Mouse (Mus musculus): ENCODE results near the gene Olfr1240. TPM values are rescaled to one million over a fixed set of nuclear protein-coding genes. Genes with fewer than 3 reads are reported as not detected.

Gene Olfr1240
- not detected for polyA plus RNA-seq (2015; fragmentation: Illumina TruSeq; extraction: RNeasy Lipid Tissue Mini Kit (QIAGEN cat#74804); ENCODE audit: insufficient read depth, low read depth, low replicate concordance)

DNA sequence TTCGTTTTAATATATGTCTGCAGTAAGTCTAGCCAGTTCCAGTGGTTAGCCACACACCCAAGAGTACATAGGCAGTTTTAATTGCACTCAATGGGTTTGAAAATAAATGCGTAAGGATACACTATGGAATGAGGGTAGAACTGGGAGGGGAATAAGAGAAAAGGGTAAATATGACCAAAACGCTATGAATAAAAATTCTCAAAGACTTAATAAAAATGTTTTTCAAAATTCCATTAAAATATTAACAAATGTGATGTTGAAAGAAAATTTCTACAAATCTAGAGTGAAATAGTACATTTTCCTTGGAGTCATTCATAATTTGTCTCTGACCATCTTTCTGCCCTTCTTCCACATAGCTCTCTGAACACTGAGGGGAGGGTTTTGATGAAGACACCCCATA lies at the start of gene Olfr1240:
Gene Olfr1240, minus strand, starts transcription at position 101 of the 400 bp plus-strand sequence.

DNA sequence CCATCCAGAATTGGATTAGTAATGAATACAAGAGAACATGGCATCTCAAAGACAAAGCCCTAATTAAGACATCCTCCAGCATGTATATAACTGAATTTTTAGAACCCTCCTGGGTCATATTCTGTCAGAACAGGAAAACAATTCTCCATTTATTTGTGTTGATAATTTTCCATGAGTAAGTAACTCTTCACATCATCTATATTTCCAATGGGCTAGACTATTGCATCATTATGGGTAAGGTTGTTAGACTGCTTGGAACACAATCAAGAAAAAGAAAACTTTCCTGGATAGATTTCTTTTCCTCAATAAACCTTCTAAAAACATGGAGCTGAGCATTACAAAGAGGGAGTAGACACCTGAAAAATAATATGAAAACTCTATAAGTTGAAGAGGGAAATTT lies 44.2 kb upstream of the Olfr1240 start, which contains the start of gene Olfr1241:
Gene Olfr1241, minus strand, starts transcription at position 101 of the 400 bp plus-strand sequence.

DNA sequence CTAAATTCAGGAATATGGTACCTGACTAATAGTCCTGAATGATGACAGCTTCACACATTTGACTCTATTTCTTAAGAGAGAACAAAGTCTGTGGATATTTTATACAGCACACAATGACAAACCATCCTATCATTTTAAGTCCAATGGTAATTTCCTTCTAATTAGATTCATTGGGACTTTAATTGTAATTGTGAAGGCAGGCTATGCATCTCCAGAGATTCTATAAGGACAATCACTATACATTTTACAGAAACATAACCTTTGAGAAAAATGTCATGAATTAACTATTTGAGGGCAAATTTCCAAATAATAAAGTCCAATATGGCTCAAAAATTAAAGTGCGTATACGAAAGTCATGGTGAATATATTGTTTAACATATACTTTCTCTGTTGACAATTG lies 22.5 kb downstream of the Olfr1240 start, which contains the start of gene Olfr1239:
Gene Olfr1239, minus strand, starts transcription at position 101 of the 400 bp plus-strand sequence.

DNA sequence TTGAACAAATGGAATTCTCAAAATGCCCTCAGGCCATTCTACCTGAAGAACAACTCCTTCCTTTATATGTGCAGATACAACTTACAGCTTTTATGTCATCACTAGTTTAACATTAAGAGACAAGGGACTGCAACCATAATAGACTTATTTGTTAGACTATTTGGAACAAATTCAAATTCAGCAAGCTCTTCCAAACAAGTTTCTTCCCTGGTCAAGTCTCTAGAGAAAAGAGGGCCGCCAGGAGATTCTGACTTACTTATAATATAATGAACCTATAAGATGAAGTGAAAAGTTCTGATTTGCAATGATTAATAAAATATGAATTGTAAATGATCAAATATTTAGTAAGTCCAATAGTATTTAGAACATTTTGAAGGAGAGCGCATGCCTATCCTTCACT lies 33.2 kb downstream of the Olfr1240 start, which contains the start of gene Olfr1238:
Gene Olfr1238, minus strand, starts transcription at position 101 of the 400 bp plus-strand sequence.

Other genes with a start within 250 kb of the Olfr1240 start
- not detected for gene Olfr1226, start 243.0 kb downstream of the Olfr1240 start, polyA plus RNA-seq (2015; fragmentation: Illumina TruSeq; extraction: RNeasy Lipid Tissue Mini Kit (QIAGEN cat#74804); ENCODE audit: insufficient read depth, low read depth, low replicate concordance)
- gene Olfr1228, start 188.9 kb downstream of the Olfr1240 start, polyA plus RNA-seq (2015; fragmentation: Illumina TruSeq; extraction: RNeasy Lipid Tissue Mini Kit (QIAGEN cat#74804); ENCODE audit: insufficient read depth, low read depth, low replicate concordance) = not detected
- gene Olfr1229, start 155.0 kb downstream of the Olfr1240 start, polyA plus RNA-seq (2015; fragmentation: Illumina TruSeq; extraction: RNeasy Lipid Tissue Mini Kit (QIAGEN cat#74804); ENCODE audit: insufficient read depth, low read depth, low replicate concordance) = not detected
- not detected for gene Olfr1230, start 145.7 kb downstream of the Olfr1240 start, polyA plus RNA-seq (2015; fragmentation: Illumina TruSeq; extraction: RNeasy Lipid Tissue Mini Kit (QIAGEN cat#74804); ENCODE audit: insufficient read depth, low read depth, low replicate concordance)
- not detected for gene Olfr1231, start 135.9 kb downstream of the Olfr1240 start, polyA plus RNA-seq (2015; fragmentation: Illumina TruSeq; extraction: RNeasy Lipid Tissue Mini Kit (QIAGEN cat#74804); ENCODE audit: insufficient read depth, low read depth, low replicate concordance)
- gene Olfr1232, start 113.3 kb downstream of the Olfr1240 start, polyA plus RNA-seq (2015; fragmentation: Illumina TruSeq; extraction: RNeasy Lipid Tissue Mini Kit (QIAGEN cat#74804); ENCODE audit: insufficient read depth, low read depth, low replicate concordance) = not detected
- not detected for gene Olfr1233, start 100.6 kb downstream of the Olfr1240 start, polyA plus RNA-seq (2015; fragmentation: Illumina TruSeq; extraction: RNeasy Lipid Tissue Mini Kit (QIAGEN cat#74804); ENCODE audit: insufficient read depth, low read depth, low replicate concordance)
- not detected for gene Olfr1234, start 78.1 kb downstream of the Olfr1240 start, polyA plus RNA-seq (2015; fragmentation: Illumina TruSeq; extraction: RNeasy Lipid Tissue Mini Kit (QIAGEN cat#74804); ENCODE audit: insufficient read depth, low read depth, low replicate concordance)
- gene Olfr1238, start 33.3 kb downstream of the Olfr1240 start, polyA plus RNA-seq (2015; fragmentation: Illumina TruSeq; extraction: RNeasy Lipid Tissue Mini Kit (QIAGEN cat#74804); ENCODE audit: insufficient read depth, low read depth, low replicate concordance) = not detected
- gene Olfr1239, start 22.6 kb downstream of the Olfr1240 start, polyA plus RNA-seq (2015; fragmentation: Illumina TruSeq; extraction: RNeasy Lipid Tissue Mini Kit (QIAGEN cat#74804); ENCODE audit: insufficient read depth, low read depth, low replicate concordance) = not detected
- not detected for gene Olfr1241, start 44.1 kb upstream of the Olfr1240 start, polyA plus RNA-seq (2015; fragmentation: Illumina TruSeq; extraction: RNeasy Lipid Tissue Mini Kit (QIAGEN cat#74804); ENCODE audit: insufficient read depth, low read depth, low replicate concordance)
- not detected for gene Olfr1242, start 55.3 kb upstream of the Olfr1240 start, polyA plus RNA-seq (2015; fragmentation: Illumina TruSeq; extraction: RNeasy Lipid Tissue Mini Kit (QIAGEN cat#74804); ENCODE audit: insufficient read depth, low read depth, low replicate concordance)
- gene Olfr1243, start 88.5 kb upstream of the Olfr1240 start, polyA plus RNA-seq (2015; fragmentation: Illumina TruSeq; extraction: RNeasy Lipid Tissue Mini Kit (QIAGEN cat#74804); ENCODE audit: insufficient read depth, low read depth, low replicate concordance) = not detected
- not detected for gene Olfr1245, start 135.4 kb upstream of the Olfr1240 start, polyA plus RNA-seq (2015; fragmentation: Illumina TruSeq; extraction: RNeasy Lipid Tissue Mini Kit (QIAGEN cat#74804); ENCODE audit: insufficient read depth, low read depth, low replicate concordance)
- not detected for gene Olfr1246, start 150.2 kb upstream of the Olfr1240 start, polyA plus RNA-seq (2015; fragmentation: Illumina TruSeq; extraction: RNeasy Lipid Tissue Mini Kit (QIAGEN cat#74804); ENCODE audit: insufficient read depth, low read depth, low replicate concordance)
- not detected for gene Olfr1247, start 171.1 kb upstream of the Olfr1240 start, polyA plus RNA-seq (2015; fragmentation: Illumina TruSeq; extraction: RNeasy Lipid Tissue Mini Kit (QIAGEN cat#74804); ENCODE audit: insufficient read depth, low read depth, low replicate concordance)
- not detected for gene Olfr1248, start 175.2 kb upstream of the Olfr1240 start, polyA plus RNA-seq (2015; fragmentation: Illumina TruSeq; extraction: RNeasy Lipid Tissue Mini Kit (QIAGEN cat#74804); ENCODE audit: insufficient read depth, low read depth, low replicate concordance)
- gene Olfr1249, start 192.0 kb upstream of the Olfr1240 start, polyA plus RNA-seq (2015; fragmentation: Illumina TruSeq; extraction: RNeasy Lipid Tissue Mini Kit (QIAGEN cat#74804); ENCODE audit: insufficient read depth, low read depth, low replicate concordance) = not detected
- gene Olfr1250, start 218.5 kb upstream of the Olfr1240 start, polyA plus RNA-seq (2015; fragmentation: Illumina TruSeq; extraction: RNeasy Lipid Tissue Mini Kit (QIAGEN cat#74804); ENCODE audit: insufficient read depth, low read depth, low replicate concordance) = not detected
- gene Olfr1251, start 228.9 kb upstream of the Olfr1240 start, polyA plus RNA-seq (2015; fragmentation: Illumina TruSeq; extraction: RNeasy Lipid Tissue Mini Kit (QIAGEN cat#74804); ENCODE audit: insufficient read depth, low read depth, low replicate concordance) = not detected